In genomic region chr9:7501138-7501537, GRCm38 (mm10) we compare ENCODE assay signal across 31 mouse cellular contexts. TPM values are rescaled to one million over a fixed set of nuclear protein-coding genes. Genes with fewer than 3 reads are reported as not detected.
DNase-seq lines count a peak whose midpoint lies in the region; ATAC-seq lines count a peak whose summit lies in the region.
"Had no signal": no experiment of that assay in that cellular context is flagged by ENCODE, and none has a peak within 500 bp of the region (broad histone marks: within the 10 kb centered on the region; RNA-seq: fewer than 3 reads in every experiment).

No protein-coding gene starts in this region.

- DNase-seq in CD4-positive helper T cell, adult 2 months (ENCODE audit: low read depth, low spot score) = peak; percentile 72
- peak; percentile 33 for DNase-seq in Muller cell, postnatal 12 days (ENCODE audit: inconsistent ontology term)
- DNase-seq in induced T-regulatory cell, adult 2 months (ENCODE audit: low read depth) = peak; percentile 52
- DNase-seq in frontal cortex, postnatal 10 days (ENCODE audit: low spot score in 2 of 2) = no peak
- DNase-seq in T-cell, adult 2 months (ENCODE audit: low spot score) = no peak
- no peak for DNase-seq in kidney, postnatal 36 days
- DNase-seq in gastrocnemius, adult 18-20 months (ENCODE audit: low spot score) = no peak
- DNase-seq: adrenal gland, adult 2 months; adrenal gland, postnatal 10 days; adrenal gland, postnatal 25 days; B cell, adult 2 months; cerebellum, adult 11 months; cerebellum, adult 18-20 months; cerebellum, adult 8-10 months; cerebellum, adult 9-11 months; cerebellum, postnatal 14 days; cerebellum, postnatal 36 days; embryo, embryonic 11 days; forebrain, postnatal 0 days had no signal

- peak; percentile 86 for ATAC-seq in CD4-positive, CD25-positive, alpha-beta regulatory T cell, adult 4 months
- ATAC-seq: forebrain, embryonic 14.5 days; forebrain, postnatal 0 days had no signal

RNA-seq across cellular contexts. Expression of gene Mmp10, which starts 1.0 kb away (rescaled TPM):
- polyA plus RNA-seq in CD4-positive, CD25-positive, alpha-beta regulatory T cell, adult 4 months (2017; shearing (Covaris generic)) = not detected
- not detected for total RNA-seq in gastrocnemius, adult 18-20 months (2021)
- total RNA-seq: adrenal gland, adult 2 months; adrenal gland, postnatal 10 days; adrenal gland, postnatal 25 days; adrenal gland, postnatal 4 days; common myeloid progenitor, adult 5-6 weeks; forebrain, postnatal 0 days had no signal
- polyA plus RNA-seq: adrenal gland, adult 2 months; brain, embryonic 14.5 days; embryonic facial prominence, embryonic 11.5 days; embryonic facial prominence, embryonic 13.5 days; embryonic facial prominence, embryonic 15.5 days; erythroblast, embryonic 14.5 days; forebrain, embryonic 10.5 days; forebrain, embryonic 12.5 days; forebrain, embryonic 14.5 days; forebrain, postnatal 0 days; G1E had no signal

RNA-seq across cellular contexts. Expression of gene Mmp3, which starts 55.5 kb away (rescaled TPM):
- not detected for polyA plus RNA-seq in CD4-positive, CD25-positive, alpha-beta regulatory T cell, adult 4 months (2017; shearing (Covaris generic))
- total RNA-seq in gastrocnemius, adult 18-20 months (2021) = under 1 TPM; 0.32 to 0.33 TPM
- total RNA-seq: adrenal gland, adult 2 months; adrenal gland, postnatal 25 days; adrenal gland, postnatal 4 days; common myeloid progenitor, adult 5-6 weeks; forebrain, postnatal 0 days had no signal
- polyA plus RNA-seq: adrenal gland, adult 2 months; brain, embryonic 14.5 days; embryonic facial prominence, embryonic 11.5 days; embryonic facial prominence, embryonic 13.5 days; erythroblast, embryonic 14.5 days; forebrain, embryonic 10.5 days; forebrain, embryonic 12.5 days; forebrain, embryonic 14.5 days; forebrain, postnatal 0 days; G1E had no signal

RNA-seq across cellular contexts. Expression of gene Mmp8, which starts 57.1 kb away (rescaled TPM):
- under 1 TPM in 1 of 2 experiments, not detected in 1; 0.17 TPM for polyA plus RNA-seq in CD4-positive, CD25-positive, alpha-beta regulatory T cell, adult 4 months (2017; shearing (Covaris generic))
- total RNA-seq in gastrocnemius, adult 18-20 months (2021) = not detected
- polyA plus RNA-seq: adrenal gland, adult 2 months; embryonic facial prominence, embryonic 13.5 days; erythroblast, embryonic 14.5 days; forebrain, embryonic 12.5 days; forebrain, embryonic 14.5 days had no signal

Comparison
In these comparisons a context has a peak if more than half of its experiments do, and no peak if none do; other contexts are left out.
1. DNase-seq: peak in CD4-positive helper T cell, adult 2 months (single experiment), Muller cell, postnatal 12 days (single experiment) and induced T-regulatory cell, adult 2 months (single experiment); none in frontal cortex, postnatal 10 days (0 of 2), T-cell, adult 2 months (single experiment), kidney, postnatal 36 days (0 of 2) and gastrocnemius, adult 18-20 months (single experiment).